Mouse (Mus musculus) small intestine, adult 10 weeks (tissue): ENCODE measurements around the gene Gm6356. TPM values are rescaled to one million over a fixed set of nuclear protein-coding genes. Genes with fewer than 3 reads are reported as not detected.

Source experiments
- polyA plus RNA-seq: library from polyadenylated mRNA; stranded (reverse); fragments of 350-450 nt; fragmentation: Illumina TruSeq; extraction: RNeasy Lipid Tissue Mini Kit (QIAGEN cat#74804); gene quantifications from one replicate; pipeline ENCODE4 v1.2.3, GENCODE M21; 2014; ENCODE audit warnings: low replicate concordance

Gene Gm6356
- not detected for polyA plus RNA-seq

DNA sequence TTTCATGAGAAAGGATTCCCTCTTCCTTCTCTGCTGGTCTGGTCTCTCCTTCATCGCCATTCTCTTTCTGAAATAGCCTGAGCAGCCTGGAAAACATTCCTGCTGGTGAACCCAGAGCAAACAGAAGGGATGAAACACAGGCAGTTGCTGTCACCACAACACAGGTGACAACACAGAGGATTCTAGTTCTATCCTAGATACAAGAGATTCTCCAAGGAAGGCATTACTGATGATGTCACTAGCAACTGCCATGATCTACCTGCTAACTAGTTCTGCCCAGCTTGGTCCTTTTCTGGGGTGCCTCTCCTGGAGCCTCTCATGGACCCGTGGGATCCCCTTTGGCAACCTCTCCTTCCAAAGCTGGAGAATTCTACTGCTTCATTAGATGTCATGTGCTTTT is at the start of gene Gm6356:
Gene Gm6356, minus strand, starts transcription at position 101 of the 400 bp plus-strand sequence.

Other genes with a start within 250 kb of the Gm6356 start
- gene Gm3636, start 231.5 kb downstream of the Gm6356 start, polyA plus RNA-seq: 5.2 TPM
- not detected for gene Gm8362, start 199.4 kb downstream of the Gm6356 start, polyA plus RNA-seq
- gene Gm3642, start 133.5 kb downstream of the Gm6356 start, polyA plus RNA-seq: not detected
- 0.22 TPM for gene Gm3667, start 83.9 kb downstream of the Gm6356 start, polyA plus RNA-seq
- not detected for gene Gm10406, start 53.6 kb upstream of the Gm6356 start, polyA plus RNA-seq
- gene Gm3685, start 71.2 kb upstream of the Gm6356 start, polyA plus RNA-seq: not detected
- gene Gm3696, start 126.8 kb upstream of the Gm6356 start, polyA plus RNA-seq: 1.2 TPM
- gene Gm6676, start 151.6 kb upstream of the Gm6356 start, polyA plus RNA-seq: not detected
- 0.48 TPM for gene Gm3512, start 200.7 kb upstream of the Gm6356 start, polyA plus RNA-seq
- gene Gm16434, start 220.7 kb upstream of the Gm6356 start, polyA plus RNA-seq: not detected